Mouse (Mus musculus): ENCODE measurements around the gene Rab3gap2. TPM values are rescaled to one million over a fixed set of nuclear protein-coding genes. Genes with fewer than 3 reads are reported as not detected.

Rab3gap2 gene
- polyA plus RNA-seq, 1 experiment, result 14.5 TPM

- DNase-seq, result no peak
- H3K36me3 ChIP-seq (ENCODE audit: control insufficient read depth, insufficient read depth, low read length), result no peaks in the 10 kb centered on the region
- H3K4me1 ChIP-seq (ENCODE audit: control insufficient read depth, insufficient read depth, low read length), result 0 out of 2 replicates have a peak, but pooled peaks cover 3% of the 10 kb centered on the region
- no peaks in the 10 kb centered on the region for H3K27me3 ChIP-seq (replicated peaks; ENCODE audit: control insufficient read depth, insufficient read depth, low read length)
- TF ChIP-seq CTCF (conservative IDR thresholded peaks at IDR 0.05; ENCODE audit: insufficient read depth, insufficient read length, low read depth, low read length) (no peak), POLR2A (IDR thresholded peaks at IDR 0.05; ENCODE audit: low read depth, low read length) (no peak)
- no peak overlapping the region for H3K27ac ChIP-seq (ENCODE audit: insufficient read depth, low read depth, low read length)
- 87% methylated on average over 9 of the region's 9 CpGs for WGBS
- H3K4me3 ChIP-seq (ENCODE audit: insufficient read depth, low read depth, low read length), result no peak overlapping the region
These were observed 14.0 kb upstream of the Rab3gap2 start for GRCm38 (mm10) chr1:185189901-185190300.

GRCm38 (mm10) chr1:185192087-185192486, 11.8 kb upstream of the Rab3gap2 start:
- 0 out of 2 replicates have a peak, but pooled peaks cover 3% of the 10 kb centered on the region for H3K4me1 ChIP-seq (ENCODE audit: control insufficient read depth, insufficient read depth, low read length)
- H3K27me3 ChIP-seq (replicated peaks; ENCODE audit: control insufficient read depth, insufficient read depth, low read length), result no peaks in the 10 kb centered on the region
- WGBS, result 70% methylated on average over 8 of the region's 8 CpGs
- no peak overlapping the region for H3K4me3 ChIP-seq (ENCODE audit: insufficient read depth, low read depth, low read length)
- TF ChIP-seq CTCF (conservative IDR thresholded peaks at IDR 0.05; ENCODE audit: insufficient read depth, insufficient read length, low read depth, low read length) (no peak), POLR2A (IDR thresholded peaks at IDR 0.05; ENCODE audit: low read depth, low read length) (no peak)
- DNase-seq, result no peak
- no peaks in the 10 kb centered on the region for H3K36me3 ChIP-seq (ENCODE audit: control insufficient read depth, insufficient read depth, low read length)
- H3K27ac ChIP-seq (ENCODE audit: insufficient read depth, low read depth, low read length), result no peak overlapping the region

- 13% methylated on average over 10 of the region's 10 CpGs for WGBS
- H3K4me3 ChIP-seq (ENCODE audit: insufficient read depth, low read depth, low read length), result no peak overlapping the region
- no peaks in the 10 kb centered on the region for H3K36me3 ChIP-seq (ENCODE audit: control insufficient read depth, insufficient read depth, low read length)
- 0 out of 2 replicates have a peak, but pooled peaks cover 3% of the 10 kb centered on the region for H3K4me1 ChIP-seq (ENCODE audit: control insufficient read depth, insufficient read depth, low read length)
- no peaks in the 10 kb centered on the region for H3K27me3 ChIP-seq (replicated peaks; ENCODE audit: control insufficient read depth, insufficient read depth, low read length)
- no peak overlapping the region for H3K27ac ChIP-seq (ENCODE audit: insufficient read depth, low read depth, low read length)
- no peak for TF ChIP-seq POLR2A (IDR thresholded peaks at IDR 0.05; ENCODE audit: low read depth, low read length)
- TF ChIP-seq CTCF (conservative IDR thresholded peaks at IDR 0.05; ENCODE audit: insufficient read depth, insufficient read length, low read depth, low read length), result peak; percentile 76
- peak; percentile 48 for DNase-seq
These were observed 10.4 kb upstream of the Rab3gap2 start for GRCm38 (mm10) chr1:185193509-185193908.

- H3K27me3 ChIP-seq (replicated peaks; ENCODE audit: control insufficient read depth, insufficient read depth, low read length), result no peaks in the 10 kb centered on the region
- no peak for DNase-seq
- TF ChIP-seq CTCF (conservative IDR thresholded peaks at IDR 0.05; ENCODE audit: insufficient read depth, insufficient read length, low read depth, low read length) (no peak), POLR2A (IDR thresholded peaks at IDR 0.05; ENCODE audit: low read depth, low read length) (no peak)
- H3K4me3 ChIP-seq (ENCODE audit: insufficient read depth, low read depth, low read length), result no peak overlapping the region
- H3K4me1 ChIP-seq (ENCODE audit: control insufficient read depth, insufficient read depth, low read length), result 0 out of 2 replicates have a peak, but pooled peaks cover 3% of the 10 kb centered on the region
- no peak overlapping the region for H3K27ac ChIP-seq (ENCODE audit: insufficient read depth, low read depth, low read length)
- H3K36me3 ChIP-seq (ENCODE audit: control insufficient read depth, insufficient read depth, low read length), result no peaks in the 10 kb centered on the region
- WGBS, result 61% methylated on average over 3 of the region's 3 CpGs
These were observed 7.6 kb upstream of the Rab3gap2 start for GRCm38 (mm10) chr1:185196323-185196722.

- Histone ChIP-seq H3K27ac (ENCODE audit: insufficient read depth, low read depth, low read length) (no peak overlapping the region), H3K27me3 (replicated peaks; ENCODE audit: control insufficient read depth, insufficient read depth, low read length) (no peaks in the 10 kb centered on the region), H3K36me3 (ENCODE audit: control insufficient read depth, insufficient read depth, low read length) (no peaks in the 10 kb centered on the region), H3K4me3 (ENCODE audit: insufficient read depth, low read depth, low read length) (no peak overlapping the region), H3K4me1 (ENCODE audit: control insufficient read depth, insufficient read depth, low read length) (peaks cover 6% of the 10 kb centered on the region; the same call in 1 of the 2 replicates)
- no peak for TF ChIP-seq CTCF (conservative IDR thresholded peaks at IDR 0.05; ENCODE audit: insufficient read depth, insufficient read length, low read depth, low read length)
- no peak for TF ChIP-seq POLR2A (IDR thresholded peaks at IDR 0.05; ENCODE audit: low read depth, low read length)
- DNase-seq, result peak; percentile 15
- WGBS, result 47% methylated on average over 22 of the region's 22 CpGs
These were observed 3.1 kb upstream of the Rab3gap2 start for GRCm38 (mm10) chr1:185200571-185201395.

GRCm38 (mm10) chr1:185201994-185202393, 1.9 kb upstream of the Rab3gap2 start:
- TF ChIP-seq CTCF (conservative IDR thresholded peaks at IDR 0.05; ENCODE audit: insufficient read depth, insufficient read length, low read depth, low read length) (no peak), POLR2A (IDR thresholded peaks at IDR 0.05; ENCODE audit: low read depth, low read length) (no peak)
- Histone ChIP-seq H3K4me3 (ENCODE audit: insufficient read depth, low read depth, low read length) (no peak overlapping the region), H3K4me1 (ENCODE audit: control insufficient read depth, insufficient read depth, low read length) (peaks cover 6% of the 10 kb centered on the region; the same call in 1 of the 2 replicates), H3K27ac (ENCODE audit: insufficient read depth, low read depth, low read length) (no peak overlapping the region), H3K36me3 (ENCODE audit: control insufficient read depth, insufficient read depth, low read length) (no peaks in the 10 kb centered on the region), H3K27me3 (replicated peaks; ENCODE audit: control insufficient read depth, insufficient read depth, low read length) (no peaks in the 10 kb centered on the region)
- DNase-seq, result no peak
- 84% methylated on average over 2 of the region's 2 CpGs for WGBS

GRCm38 (mm10) chr1:185203196-185203908, 565 bp upstream of the Rab3gap2 start:
- peak overlapping the region; percentile 59 for H3K4me3 ChIP-seq (ENCODE audit: insufficient read depth, low read depth, low read length)
- H3K4me1 ChIP-seq (ENCODE audit: control insufficient read depth, insufficient read depth, low read length), result peaks cover 6% of the 10 kb centered on the region; the same call in 1 of the 2 replicates
- no peak for TF ChIP-seq POLR2A (IDR thresholded peaks at IDR 0.05; ENCODE audit: low read depth, low read length)
- no peak for TF ChIP-seq CTCF (conservative IDR thresholded peaks at IDR 0.05; ENCODE audit: insufficient read depth, insufficient read length, low read depth, low read length)
- H3K27ac ChIP-seq (ENCODE audit: insufficient read depth, low read depth, low read length), result peak overlapping the region; percentile 46
- H3K36me3 ChIP-seq (ENCODE audit: control insufficient read depth, insufficient read depth, low read length), result no peaks in the 10 kb centered on the region
- WGBS, result 2% methylated on average over 23 of the region's 23 CpGs
- no peaks in the 10 kb centered on the region for H3K27me3 ChIP-seq (replicated peaks; ENCODE audit: control insufficient read depth, insufficient read depth, low read length)
- peak; percentile 42 for DNase-seq
